Mouse (Mus musculus): ENCODE results near the gene Cisd1.

DNA sequence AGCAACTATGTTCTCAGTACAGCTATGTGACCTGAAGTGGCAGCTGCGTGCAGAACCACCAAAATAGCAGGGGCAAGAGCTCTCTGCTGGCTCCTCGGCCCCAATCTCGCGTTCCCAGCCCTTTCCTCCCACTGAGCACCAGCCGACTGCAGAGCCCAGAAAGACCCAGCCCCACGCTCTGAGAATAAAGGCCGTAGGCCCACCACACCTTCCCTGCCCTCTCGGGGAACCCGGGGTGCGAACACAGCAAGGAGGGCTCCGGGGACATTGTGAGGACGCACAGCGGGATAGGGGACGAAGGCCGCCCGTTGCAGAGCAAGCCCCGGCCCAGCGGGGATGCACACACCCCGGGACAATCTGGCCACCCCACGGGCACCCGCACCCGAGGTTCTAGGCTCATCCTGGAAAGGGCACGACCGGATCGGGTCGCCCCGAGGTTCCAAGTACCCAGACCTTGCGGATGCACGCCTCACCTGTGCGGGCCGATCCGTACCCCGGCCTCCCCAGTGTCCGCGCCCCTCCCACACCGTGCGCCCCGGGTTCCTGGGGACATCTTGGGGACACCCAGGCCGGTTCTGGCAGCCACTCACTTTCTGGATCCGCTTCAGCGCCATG lies 60.1 kb downstream of the Cisd1 start:
- TF ChIP-seq EP300 (IDR thresholded peaks at IDR 0.05) (no peak), CTCF (IDR thresholded peaks at IDR 0.05) (no peak)
